Mouse (Mus musculus): ENCODE measurements at regions not wholly inside any gene's neighbourhood (a gene's known extent, or its start where the extent isn't known, plus 50 kb on each side); places are given as distances from the start of the nearest gene placed in this dataset.

- Histone ChIP-seq H3K4me3 (ENCODE audit: low read depth, low read length) (no peak overlapping the region), H3K4me1 (ENCODE audit: insufficient read depth, low read depth, low read length) (no peaks in the 10 kb centered on the region), H3K9me3 (replicated peaks) (no peaks in the 10 kb centered on the region), H3K36me3 (replicated peaks) (no peaks in the 10 kb centered on the region), H3K27me3 (ENCODE audit: insufficient read depth, low read length) (no peaks in the 10 kb centered on the region)
- no peak for ATAC-seq (ENCODE audit: extremely low read depth, insufficient number of reproducible peaks, low FRiP score, poor library complexity, severe bottlenecking)
- no peak for TF ChIP-seq GATA1 (IDR thresholded peaks at IDR 0.05; ENCODE audit: borderline replicate concordance, low read length)
- TF ChIP-seq GATA2 (IDR thresholded peaks at IDR 0.05; ENCODE audit: borderline replicate concordance, low read depth, low read length): no peak
- no peak for TF ChIP-seq CTCF (IDR thresholded peaks at IDR 0.05; ENCODE audit: low read depth, low read length)
- TF ChIP-seq TAL1 (conservative IDR thresholded peaks at IDR 0.05; ENCODE audit: low read depth, low read length): no peak
- TF ChIP-seq POLR2AphosphoS5 (IDR thresholded peaks at IDR 0.05; ENCODE audit: insufficient replicate concordance, low read depth, low read length): no peak
- no peak for DNase-seq (ENCODE audit: low spot score)
Measured at GRCm38 (mm10) chr19:14084726-14085125, 171.4 kb downstream of the Olfr1505 start.

DNA sequence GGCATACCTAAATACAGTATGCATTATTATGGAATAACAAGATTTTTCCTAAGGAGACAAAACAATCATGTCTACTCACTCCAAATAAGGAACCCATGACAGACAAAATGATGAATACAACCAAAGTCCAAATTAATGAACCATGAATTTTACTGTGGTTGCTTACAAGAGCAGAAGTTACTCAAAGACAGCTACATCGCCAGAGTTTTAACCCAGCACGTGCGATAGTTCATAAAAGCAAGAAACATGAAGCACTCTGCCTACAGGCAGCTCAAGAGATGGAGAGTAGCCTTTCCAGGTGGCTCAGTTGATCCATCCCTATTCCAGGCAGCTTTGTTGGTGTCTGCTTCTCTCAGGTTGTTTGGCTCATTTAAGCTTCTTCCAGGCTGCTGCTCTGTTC, 176.8 kb downstream of the Olfr1505 start:
- H3K27me3 ChIP-seq (ENCODE audit: insufficient read depth, low read length): no peaks in the 10 kb centered on the region
- TF ChIP-seq GATA2 (IDR thresholded peaks at IDR 0.05; ENCODE audit: borderline replicate concordance, low read depth, low read length) (no peak), POLR2AphosphoS5 (IDR thresholded peaks at IDR 0.05; ENCODE audit: insufficient replicate concordance, low read depth, low read length) (no peak), GATA1 (IDR thresholded peaks at IDR 0.05; ENCODE audit: borderline replicate concordance, low read length) (no peak), CTCF (IDR thresholded peaks at IDR 0.05; ENCODE audit: low read depth, low read length) (no peak), TAL1 (conservative IDR thresholded peaks at IDR 0.05; ENCODE audit: low read depth, low read length) (no peak)
- no peaks in the 10 kb centered on the region for H3K4me1 ChIP-seq (ENCODE audit: insufficient read depth, low read depth, low read length)
- H3K36me3 ChIP-seq (replicated peaks): no peaks in the 10 kb centered on the region
- H3K9me3 ChIP-seq (replicated peaks): no peaks in the 10 kb centered on the region
- H3K4me3 ChIP-seq (ENCODE audit: low read depth, low read length): no peak overlapping the region
- DNase-seq (ENCODE audit: low spot score): no peak
- no peak for ATAC-seq (ENCODE audit: extremely low read depth, insufficient number of reproducible peaks, low FRiP score, poor library complexity, severe bottlenecking)

- no peaks in the 10 kb centered on the region for H3K4me1 ChIP-seq (ENCODE audit: insufficient read depth, low read depth, low read length)
- no peaks in the 10 kb centered on the region for H3K36me3 ChIP-seq (replicated peaks)
- DNase-seq (ENCODE audit: low spot score): no peak
- no peak for ATAC-seq (ENCODE audit: extremely low read depth, insufficient number of reproducible peaks, low FRiP score, poor library complexity, severe bottlenecking)
- H3K9me3 ChIP-seq (replicated peaks): no peaks in the 10 kb centered on the region
- no peaks in the 10 kb centered on the region for H3K27me3 ChIP-seq (ENCODE audit: insufficient read depth, low read length)
- TF ChIP-seq CTCF (IDR thresholded peaks at IDR 0.05; ENCODE audit: low read depth, low read length): no peak
- TF ChIP-seq GATA1 (IDR thresholded peaks at IDR 0.05; ENCODE audit: borderline replicate concordance, low read length): no peak
- TF ChIP-seq GATA2 (IDR thresholded peaks at IDR 0.05; ENCODE audit: borderline replicate concordance, low read depth, low read length): no peak
- no peak for TF ChIP-seq TAL1 (conservative IDR thresholded peaks at IDR 0.05; ENCODE audit: low read depth, low read length)
- TF ChIP-seq POLR2AphosphoS5 (IDR thresholded peaks at IDR 0.05; ENCODE audit: insufficient replicate concordance, low read depth, low read length): no peak
- no peak overlapping the region for H3K4me3 ChIP-seq (ENCODE audit: low read depth, low read length)
Measured at GRCm38 (mm10) chr19:14094191-14094590, 180.9 kb downstream of the Olfr1505 start.

DNA sequence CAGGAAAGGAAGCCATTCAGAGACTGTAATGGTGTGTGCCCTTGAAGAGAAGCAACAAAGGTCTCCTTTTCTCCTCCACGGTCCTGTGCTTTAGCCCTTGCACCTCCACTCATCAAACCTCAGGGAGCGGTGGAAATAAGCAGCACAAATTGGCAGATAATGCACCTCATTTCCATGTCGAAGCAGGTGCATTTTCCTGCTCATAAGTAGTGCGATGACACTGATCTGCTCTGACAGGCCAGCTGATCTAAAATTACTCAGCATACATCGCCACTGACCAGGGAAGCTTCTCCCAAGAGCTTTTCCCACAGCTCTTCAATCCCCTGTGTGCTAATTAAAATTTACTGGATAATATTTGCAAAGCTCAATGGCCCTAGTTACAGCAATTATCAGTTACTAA, 182.9 kb downstream of the Olfr1505 start:
- no peaks in the 10 kb centered on the region for H3K4me1 ChIP-seq (ENCODE audit: insufficient read depth, low read depth, low read length)
- H3K9me3 ChIP-seq (replicated peaks): no peaks in the 10 kb centered on the region
- TF ChIP-seq GATA1 (IDR thresholded peaks at IDR 0.05; ENCODE audit: borderline replicate concordance, low read length) (no peak), TAL1 (conservative IDR thresholded peaks at IDR 0.05; ENCODE audit: low read depth, low read length) (no peak), CTCF (IDR thresholded peaks at IDR 0.05; ENCODE audit: low read depth, low read length) (no peak), POLR2AphosphoS5 (IDR thresholded peaks at IDR 0.05; ENCODE audit: insufficient replicate concordance, low read depth, low read length) (no peak), GATA2 (IDR thresholded peaks at IDR 0.05; ENCODE audit: borderline replicate concordance, low read depth, low read length) (no peak)
- no peaks in the 10 kb centered on the region for H3K27me3 ChIP-seq (ENCODE audit: insufficient read depth, low read length)
- H3K4me3 ChIP-seq (ENCODE audit: low read depth, low read length): no peak overlapping the region
- DNase-seq (ENCODE audit: low spot score): no peak
- ATAC-seq (ENCODE audit: extremely low read depth, insufficient number of reproducible peaks, low FRiP score, poor library complexity, severe bottlenecking): no peak
- H3K36me3 ChIP-seq (replicated peaks): no peaks in the 10 kb centered on the region

DNA sequence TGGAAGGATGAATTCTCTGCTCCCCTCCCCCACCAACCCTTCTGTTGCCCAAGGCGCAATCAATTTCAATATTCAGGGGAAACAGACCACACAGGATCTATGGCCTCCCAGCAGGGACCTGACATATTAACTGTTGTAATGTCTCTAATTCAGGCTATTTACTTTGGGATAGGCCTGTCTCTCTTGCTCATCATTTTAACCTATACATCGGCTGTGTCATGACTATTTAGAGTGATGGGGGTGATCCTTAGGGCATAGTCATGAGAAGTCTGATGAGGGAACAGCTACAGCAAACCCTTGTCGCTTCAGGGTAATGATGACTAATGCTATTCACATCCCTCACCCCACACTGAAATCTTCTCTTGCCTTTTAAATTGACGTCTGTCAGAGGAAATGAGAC, 195.8 kb downstream of the Olfr1505 start:
- TF ChIP-seq GATA2 (IDR thresholded peaks at IDR 0.05; ENCODE audit: borderline replicate concordance, low read depth, low read length) (no peak), CTCF (IDR thresholded peaks at IDR 0.05; ENCODE audit: low read depth, low read length) (no peak), POLR2AphosphoS5 (IDR thresholded peaks at IDR 0.05; ENCODE audit: insufficient replicate concordance, low read depth, low read length) (no peak), TAL1 (conservative IDR thresholded peaks at IDR 0.05; ENCODE audit: low read depth, low read length) (no peak), GATA1 (IDR thresholded peaks at IDR 0.05; ENCODE audit: borderline replicate concordance, low read length) (no peak)
- ATAC-seq (ENCODE audit: extremely low read depth, insufficient number of reproducible peaks, low FRiP score, poor library complexity, severe bottlenecking) (no peak), DNase-seq (ENCODE audit: low spot score) (no peak)
- no peaks in the 10 kb centered on the region for H3K9me3 ChIP-seq (replicated peaks)
- no peaks in the 10 kb centered on the region for H3K27me3 ChIP-seq (ENCODE audit: insufficient read depth, low read length)
- H3K4me1 ChIP-seq (ENCODE audit: insufficient read depth, low read depth, low read length): no peaks in the 10 kb centered on the region
- H3K36me3 ChIP-seq (replicated peaks): no peaks in the 10 kb centered on the region
- no peak overlapping the region for H3K4me3 ChIP-seq (ENCODE audit: low read depth, low read length)

DNA sequence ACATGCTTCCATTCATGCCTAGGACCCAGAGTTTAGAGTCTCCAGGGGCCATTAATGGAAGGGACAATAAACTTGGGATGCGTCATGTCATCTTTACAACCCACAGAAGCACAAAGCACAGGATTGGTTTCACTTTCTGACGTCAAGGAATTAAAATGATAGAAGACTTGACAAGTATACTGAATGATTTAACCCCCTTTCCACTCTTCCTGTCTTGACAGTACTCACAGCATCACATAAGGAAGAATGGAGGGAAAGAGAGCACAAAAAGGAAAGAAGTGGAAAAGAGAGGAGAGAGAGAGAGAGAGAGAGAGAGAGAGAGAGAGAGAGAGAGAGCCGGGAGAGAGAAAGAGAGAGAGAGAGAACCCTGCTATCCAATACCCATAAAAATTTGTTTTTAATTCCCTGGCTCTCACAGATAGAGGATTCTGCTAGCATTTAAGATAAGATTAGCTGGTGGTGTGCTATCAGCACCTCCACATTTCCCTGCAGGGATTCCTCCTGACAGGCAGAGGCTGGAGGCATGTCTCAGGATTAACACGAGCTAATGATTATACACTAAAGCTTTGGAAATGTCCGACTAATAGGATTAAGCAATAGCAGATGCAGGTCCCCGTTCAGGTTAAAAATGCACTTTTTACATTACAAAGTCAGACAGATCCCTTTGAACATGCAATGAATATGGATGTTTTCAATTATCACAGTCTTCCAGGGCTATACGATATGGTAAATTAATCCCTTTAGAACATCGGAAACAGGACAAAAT, 210.2 kb downstream of the Olfr1505 start:
- Histone ChIP-seq H3K36me3 (replicated peaks) (no peaks in the 10 kb centered on the region), H3K4me3 (ENCODE audit: low read depth, low read length) (no peak overlapping the region), H3K27me3 (ENCODE audit: insufficient read depth, low read length) (no peaks in the 10 kb centered on the region), H3K9me3 (replicated peaks) (no peaks in the 10 kb centered on the region), H3K4me1 (ENCODE audit: insufficient read depth, low read depth, low read length) (no peaks in the 10 kb centered on the region)
- DNase-seq (ENCODE audit: low spot score): no peak
- ATAC-seq (ENCODE audit: extremely low read depth, insufficient number of reproducible peaks, low FRiP score, poor library complexity, severe bottlenecking): no peak
- no peak for TF ChIP-seq TAL1 (conservative IDR thresholded peaks at IDR 0.05; ENCODE audit: low read depth, low read length)
- no peak for TF ChIP-seq CTCF (IDR thresholded peaks at IDR 0.05; ENCODE audit: low read depth, low read length)

Data from G1E (cell line).